ENCODE assay signal across 8 mouse cellular contexts in the genomic region with DNA sequence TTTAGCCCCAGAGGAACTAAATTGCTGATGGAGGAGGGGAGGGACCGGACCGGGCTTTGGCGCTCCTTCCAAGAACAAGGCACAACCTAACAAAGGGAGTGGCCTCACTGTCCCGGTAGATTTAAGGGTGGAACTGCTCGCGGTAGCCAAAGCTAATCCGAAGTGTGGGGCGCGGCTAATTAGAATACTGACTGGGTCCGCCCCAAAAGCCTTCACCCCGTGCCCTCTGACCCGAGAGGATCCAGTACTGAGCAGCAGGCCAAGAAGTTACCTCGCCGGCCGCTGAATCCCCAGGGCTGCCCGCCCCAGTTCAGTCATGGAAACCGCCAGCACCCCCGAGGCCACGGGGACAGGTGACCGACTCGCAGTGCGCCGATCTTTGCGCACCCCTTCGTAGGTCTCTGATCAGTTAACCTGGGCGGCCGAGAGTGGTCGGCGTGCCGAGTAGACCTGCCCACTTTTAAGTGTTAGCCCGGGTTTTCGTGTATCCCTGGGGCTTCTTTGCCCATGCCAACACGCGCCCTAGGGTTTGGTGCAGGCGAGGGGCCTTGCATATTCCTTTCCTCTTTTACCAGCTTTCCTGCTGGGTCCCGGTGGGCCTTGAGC. TPM values are rescaled to one million over a fixed set of nuclear protein-coding genes. Genes with fewer than 3 reads are reported as not detected.
DNase-seq lines count a peak whose midpoint lies in the region; ATAC-seq and TF ChIP-seq lines count a peak whose summit lies in the region.

Gene Pym1, plus strand, starts transcription at position 244 of the 606 bp plus-strand sequence.

- TF ChIP-seq EP300 in ES-Bruce4 (IDR thresholded peaks at IDR 0.05; ENCODE audit: insufficient read depth, low read depth, low read length): peak; percentile 71

- DNase-seq in c-Kit-positive CD71-negative TER-119-negative erythroid progenitor cells, embryonic 14.5 days (ENCODE audit: low read depth): peak; percentile 73
- peak; percentile 80 to 82 for DNase-seq in heart, postnatal 10 days
- peak; percentile 94 for DNase-seq in large intestine, adult 2 months (ENCODE audit: low read depth, low spot score)
- peak; percentile 54 to 78 for DNase-seq in thymus, adult 18-20 months

- TF ChIP-seq POLR2A in ES-Bruce4 (IDR thresholded peaks at IDR 0.05; ENCODE audit: insufficient read depth, low read length): peak; percentile 34

- 1% methylated on average over 36 of the region's 36 CpGs for WGBS in forebrain, embryonic 12.5 days
- under 1% methylated on average over 36 of the region's 36 CpGs for WGBS in large intestine, adult 2 months
- WGBS in liver, embryonic 16.5 days (ENCODE audit: insufficient replicate concordance): 0% methylated on average over 36 of the region's 36 CpGs
- WGBS in neural tube, embryonic 12.5 days: under 1% methylated on average over 36 of the region's 36 CpGs

- peaks cover 1% of the 10 kb centered on the region for H3K4me1 ChIP-seq in ES-Bruce4 (ENCODE audit: control insufficient read depth, insufficient read depth, low read length)
- H3K4me1 ChIP-seq in forebrain, embryonic 12.5 days: peaks cover 29% of the 10 kb centered on the region
- H3K4me1 ChIP-seq in liver, embryonic 16.5 days (ENCODE audit: control insufficient read depth, low read depth, low read length): peaks cover 26% of the 10 kb centered on the region
- H3K4me1 ChIP-seq in neural tube, embryonic 12.5 days: peaks cover 23% of the 10 kb centered on the region

- peak within 1 kb of the TSS; percentile 89 for H3K4me2 ChIP-seq in forebrain, embryonic 12.5 days
- peak within 1 kb of the TSS; percentile 95 for H3K4me2 ChIP-seq in liver, embryonic 16.5 days (ENCODE audit: low read depth, low read length)
- peak within 1 kb of the TSS; percentile 89 for H3K4me2 ChIP-seq in neural tube, embryonic 12.5 days (replicated peaks)

- H3K27me3 ChIP-seq in ES-Bruce4 (ENCODE audit: control insufficient read depth, insufficient read depth, low read length, poor library complexity, severe bottlenecking): no peaks in the 10 kb centered on the region
- peaks cover 34% of the 10 kb centered on the region for H3K27me3 ChIP-seq in forebrain, embryonic 12.5 days
- H3K27me3 ChIP-seq in liver, embryonic 16.5 days (ENCODE audit: control insufficient read depth, insufficient read depth, low read depth, low read length): peaks cover 26% of the 10 kb centered on the region
- H3K27me3 ChIP-seq in neural tube, embryonic 12.5 days (replicated peaks): peaks cover 25% of the 10 kb centered on the region

- TF ChIP-seq CTCF in ES-Bruce4 (IDR thresholded peaks at IDR 0.05; ENCODE audit: low read depth, low read length): no peak

- intact Hi-C loops in heart, postnatal 10 days (cut with DNase I): loop anchor here (1.0 kb wide), 1 partner anchor 57 kb away; the partner anchor contains the start of genes Dnajc14 and Tmem198b

- H3K9ac ChIP-seq in ES-Bruce4 (ENCODE audit: low read depth, poor library complexity, severe bottlenecking): peak within 1 kb of the TSS; percentile 97
- H3K9ac ChIP-seq in forebrain, embryonic 12.5 days: peak within 1 kb of the TSS; percentile 80
- H3K9ac ChIP-seq in liver, embryonic 16.5 days (ENCODE audit: low read depth, low read length): peak within 1 kb of the TSS; percentile 83
- H3K9ac ChIP-seq in neural tube, embryonic 12.5 days: peak within 1 kb of the TSS; percentile 77

- H3K27ac ChIP-seq in ES-Bruce4 (ENCODE audit: insufficient read depth, low read length): peak within 1 kb of the TSS; percentile 97
- peak within 1 kb of the TSS; percentile 92 for H3K27ac ChIP-seq in forebrain, embryonic 12.5 days
- peak within 1 kb of the TSS; percentile 93 for H3K27ac ChIP-seq in liver, embryonic 16.5 days (ENCODE audit: low read length)
- H3K27ac ChIP-seq in neural tube, embryonic 12.5 days: peak within 1 kb of the TSS; percentile 90

- H3K36me3 ChIP-seq in ES-Bruce4 (ENCODE audit: control insufficient read depth, insufficient read depth, low read length, poor library complexity, severe bottlenecking): peaks cover 2% of the 10 kb centered on the region; the same call in 1 of the 2 replicates
- H3K36me3 ChIP-seq in forebrain, embryonic 12.5 days (replicated peaks): peaks cover 6% of the 10 kb centered on the region
- peaks cover 6% of the 10 kb centered on the region for H3K36me3 ChIP-seq in liver, embryonic 16.5 days (ENCODE audit: control insufficient read depth, insufficient read depth)
- H3K36me3 ChIP-seq in neural tube, embryonic 12.5 days: no peaks in the 10 kb centered on the region

- H3K9me3 ChIP-seq in ES-Bruce4 (replicated peaks; ENCODE audit: control insufficient read depth, insufficient read depth, low read length, poor library complexity, severe bottlenecking): no peaks in the 10 kb centered on the region
- H3K9me3 ChIP-seq in forebrain, embryonic 12.5 days: no peaks in the 10 kb centered on the region
- H3K9me3 ChIP-seq in liver, embryonic 16.5 days (replicated peaks; ENCODE audit: control insufficient read depth, low read length): no peaks in the 10 kb centered on the region
- H3K9me3 ChIP-seq in neural tube, embryonic 12.5 days: no peaks in the 10 kb centered on the region

- peak within 1 kb of the TSS; percentile 98 for H3K4me3 ChIP-seq in ES-Bruce4 (ENCODE audit: low read depth, low read length)
- H3K4me3 ChIP-seq in forebrain, embryonic 12.5 days (replicated peaks): peak within 1 kb of the TSS; percentile 76
- H3K4me3 ChIP-seq in liver, embryonic 16.5 days (ENCODE audit: low read depth, low read length): peak within 1 kb of the TSS; percentile 79
- peak within 1 kb of the TSS; percentile 55 for H3K4me3 ChIP-seq in neural tube, embryonic 12.5 days

- peak; percentile 49 for ATAC-seq in forebrain, embryonic 12.5 days (ENCODE audit: low FRiP score)
- ATAC-seq in liver, embryonic 16.5 days (ENCODE audit: low read depth): peak; percentile 89
- ATAC-seq in neural tube, embryonic 12.5 days (ENCODE audit: low FRiP score, low read depth): peak; percentile 72

RNA-seq across cellular contexts. Expression of gene Pym1, which starts in this region (rescaled TPM):
- 53.8 and 56.0 TPM in 2 replicates for polyA plus RNA-seq in ES-Bruce4 (2011; ENCODE audit: insufficient read depth, insufficient read length, low read depth, missing spikeins)
- 51.2 and 52.8 TPM in 2 replicates for polyA plus RNA-seq in forebrain, embryonic 12.5 days (2016; fragmentation: Nextera tagmentation; extraction: Ambion mirVana)
- total RNA-seq in heart, postnatal 10 days (2021): 10 to 100 TPM; 14.5 to 18.4 TPM
- polyA plus RNA-seq in large intestine, adult 2 months (2012; rRNA removed): 26.2 and 26.5 TPM in 2 replicates
- polyA plus RNA-seq in liver, embryonic 16.5 days (2015; fragmentation: Nextera tagmentation; extraction: Ambion mirVana): 11.9 and 13.5 TPM in 2 replicates
- polyA plus RNA-seq in neural tube, embryonic 12.5 days (2016; fragmentation: Nextera tagmentation; extraction: Ambion mirVana): 49.1 and 50.5 TPM in 2 replicates

Comparison
In these comparisons a context has a peak if more than half of its experiments do, and no peak if none do; other contexts are left out.
1. Peak in every context shown above with its lines: DNase-seq, ATAC-seq, H3K4me3 ChIP-seq and H3K27ac ChIP-seq.